Mouse (Mus musculus): ENCODE results near the gene Entr1. TPM values are rescaled to one million over a fixed set of nuclear protein-coding genes. Genes with fewer than 3 reads are reported as not detected.

Entr1 gene
- polyA plus RNA-seq, 1 experiment from 2014 or later, result 125 TPM

- H3K9ac ChIP-seq (replicated peaks; ENCODE audit: low read length), result no peak overlapping the region
- peaks cover 48% of the 10 kb centered on the region for H3K36me3 ChIP-seq (ENCODE audit: insufficient read depth, low read length)
- no peak for ATAC-seq (ENCODE audit: low FRiP score, low TSS enrichment)
Observed at GRCm38 (mm10) chr2:26363481-26363880, 25.6 kb downstream of the Entr1 start.

GRCm38 (mm10) chr2:26362991-26363390 is 26.1 kb downstream of the Entr1 start:
- Histone ChIP-seq H3K9ac (replicated peaks; ENCODE audit: low read length) (no peak overlapping the region), H3K9me3 (ENCODE audit: low read length) (no peaks in the 10 kb centered on the region), H3K4me1 (ENCODE audit: insufficient read depth, low read length) (no peaks in the 10 kb centered on the region), H3K27ac (ENCODE audit: low read length) (no peak overlapping the region), H3K4me3 (ENCODE audit: low read length) (no peak overlapping the region), H3K36me3 (ENCODE audit: insufficient read depth, low read length) (peaks cover 44% of the 10 kb centered on the region), H3K4me2 (replicated peaks; ENCODE audit: low read depth, low read length) (no peak overlapping the region), H3K27me3 (ENCODE audit: insufficient read depth, low read length) (no peaks in the 10 kb centered on the region)
- no peak for ATAC-seq (ENCODE audit: low FRiP score, low TSS enrichment)
- 88% methylated on average over 5 of the region's 5 CpGs for WGBS

More at GRCm38 (mm10) chr2:26363481-26363880, 25.6 kb downstream of the Entr1 start:
- H3K9me3 ChIP-seq (ENCODE audit: low read length), result no peaks in the 10 kb centered on the region
- WGBS, result 80% methylated on average over 5 of the region's 5 CpGs
- H3K4me1 ChIP-seq (ENCODE audit: insufficient read depth, low read length), result no peaks in the 10 kb centered on the region
- H3K4me2 ChIP-seq (replicated peaks; ENCODE audit: low read depth, low read length), result no peak overlapping the region
- H3K4me3 ChIP-seq (ENCODE audit: low read length), result no peak overlapping the region
- no peak overlapping the region for H3K27ac ChIP-seq (ENCODE audit: low read length)
- no peaks in the 10 kb centered on the region for H3K27me3 ChIP-seq (ENCODE audit: insufficient read depth, low read length)

GRCm38 (mm10) chr2:26360772-26361171 is 28.3 kb downstream of the Entr1 start, which contains the start of gene Card9:
Gene Card9, minus strand, starts transcription at chr2:26360918.
- peaks cover 4% of the 10 kb centered on the region; the same call in 1 of the 2 replicates for H3K4me1 ChIP-seq (ENCODE audit: insufficient read depth, low read length)
- no peak within 1 kb of the TSS for H3K4me3 ChIP-seq (ENCODE audit: low read length)
- no peak within 1 kb of the TSS for H3K4me2 ChIP-seq (replicated peaks; ENCODE audit: low read depth, low read length)
- no peak within 1 kb of the TSS for H3K27ac ChIP-seq (ENCODE audit: low read length)
- WGBS, result 43% methylated on average over 3 of the region's 3 CpGs
- H3K27me3 ChIP-seq (ENCODE audit: insufficient read depth, low read length), result no peaks in the 10 kb centered on the region
- peaks cover 23% of the 10 kb centered on the region; the same call in 1 of the 2 replicates for H3K36me3 ChIP-seq (ENCODE audit: insufficient read depth, low read length)
- H3K9ac ChIP-seq (replicated peaks; ENCODE audit: low read length), result no peak within 1 kb of the TSS; the same call in 1 of the 2 replicates
- H3K9me3 ChIP-seq (ENCODE audit: low read length), result no peaks in the 10 kb centered on the region
- no peak for ATAC-seq (ENCODE audit: low FRiP score, low TSS enrichment)

- Histone ChIP-seq H3K4me3 (ENCODE audit: low read length) (no peak overlapping the region), H3K27ac (ENCODE audit: low read length) (no peak overlapping the region), H3K4me1 (ENCODE audit: insufficient read depth, low read length) (peaks cover 4% of the 10 kb centered on the region; the same call in 1 of the 2 replicates), H3K36me3 (ENCODE audit: insufficient read depth, low read length) (peaks cover 16% of the 10 kb centered on the region; the same call in 1 of the 2 replicates), H3K27me3 (ENCODE audit: insufficient read depth, low read length) (no peaks in the 10 kb centered on the region), H3K9ac (replicated peaks; ENCODE audit: low read length) (no peak overlapping the region), H3K9me3 (ENCODE audit: low read length) (no peaks in the 10 kb centered on the region), H3K4me2 (replicated peaks; ENCODE audit: low read depth, low read length) (no peak overlapping the region)
- 83% methylated on average over 6 of the region's 6 CpGs for WGBS
- no peak for ATAC-seq (ENCODE audit: low FRiP score, low TSS enrichment)
Observed at GRCm38 (mm10) chr2:26359983-26360382, 29.1 kb downstream of the Entr1 start.

- ATAC-seq (ENCODE audit: low FRiP score, low TSS enrichment), result no peak; the same call in 1 of the 2 replicates
Observed at GRCm38 (mm10) chr2:26358667-26359320, 30.3 kb downstream of the Entr1 start.

GRCm38 (mm10) chr2:26357484-26357883 is 31.6 kb downstream of the Entr1 start:
- no peaks in the 10 kb centered on the region for H3K9me3 ChIP-seq (ENCODE audit: low read length)
- H3K4me1 ChIP-seq (ENCODE audit: insufficient read depth, low read length), result peaks cover 8% of the 10 kb centered on the region
- WGBS, result 40% methylated on average over 15 of the region's 15 CpGs
- no peak overlapping the region for H3K4me3 ChIP-seq (ENCODE audit: low read length)
- H3K27me3 ChIP-seq (ENCODE audit: insufficient read depth, low read length), result no peaks in the 10 kb centered on the region
- no peaks in the 10 kb centered on the region for H3K36me3 ChIP-seq (ENCODE audit: insufficient read depth, low read length)
- no peak overlapping the region for H3K27ac ChIP-seq (ENCODE audit: low read length)
- peak; percentile 50 for ATAC-seq (ENCODE audit: low FRiP score, low TSS enrichment)
- H3K4me2 ChIP-seq (replicated peaks; ENCODE audit: low read depth, low read length), result no peak overlapping the region
- H3K9ac ChIP-seq (replicated peaks; ENCODE audit: low read length), result no peak overlapping the region

More at GRCm38 (mm10) chr2:26358667-26359320, 30.3 kb downstream of the Entr1 start:
- Histone ChIP-seq H3K4me3 (ENCODE audit: low read length) (no peak overlapping the region), H3K9ac (replicated peaks; ENCODE audit: low read length) (no peak overlapping the region), H3K4me2 (replicated peaks; ENCODE audit: low read depth, low read length) (no peak overlapping the region), H3K4me1 (ENCODE audit: insufficient read depth, low read length) (peaks cover 4% of the 10 kb centered on the region; the same call in 1 of the 2 replicates), H3K9me3 (ENCODE audit: low read length) (no peaks in the 10 kb centered on the region), H3K36me3 (ENCODE audit: insufficient read depth, low read length) (peaks cover 9% of the 10 kb centered on the region; the same call in 1 of the 2 replicates), H3K27ac (ENCODE audit: low read length) (no peak overlapping the region), H3K27me3 (ENCODE audit: insufficient read depth, low read length) (no peaks in the 10 kb centered on the region)
- 88% methylated on average over 13 of the region's 13 CpGs for WGBS

- WGBS, result 78% methylated on average over 7 of the region's 7 CpGs
- H3K4me3 ChIP-seq (ENCODE audit: low read length), result no peak overlapping the region
- no peak overlapping the region for H3K27ac ChIP-seq (ENCODE audit: low read length)
- peaks cover 10% of the 10 kb centered on the region for H3K4me1 ChIP-seq (ENCODE audit: insufficient read depth, low read length)
- H3K4me2 ChIP-seq (replicated peaks; ENCODE audit: low read depth, low read length), result no peak overlapping the region
- no peak overlapping the region for H3K9ac ChIP-seq (replicated peaks; ENCODE audit: low read length)
- no peaks in the 10 kb centered on the region for H3K9me3 ChIP-seq (ENCODE audit: low read length)
- no peaks in the 10 kb centered on the region for H3K27me3 ChIP-seq (ENCODE audit: insufficient read depth, low read length)
- ATAC-seq (ENCODE audit: low FRiP score, low TSS enrichment), result no peak
- H3K36me3 ChIP-seq (ENCODE audit: insufficient read depth, low read length), result no peaks in the 10 kb centered on the region
Observed at GRCm38 (mm10) chr2:26356678-26357077, 32.4 kb downstream of the Entr1 start.

- no peaks in the 10 kb centered on the region for H3K9me3 ChIP-seq (ENCODE audit: low read length)
- H3K27ac ChIP-seq (ENCODE audit: low read length), result no peak overlapping the region
- WGBS, result 78% methylated on average over 4 of the region's 4 CpGs
- peaks cover 10% of the 10 kb centered on the region for H3K4me1 ChIP-seq (ENCODE audit: insufficient read depth, low read length)
- ATAC-seq (ENCODE audit: low FRiP score, low TSS enrichment), result no peak
- no peaks in the 10 kb centered on the region for H3K27me3 ChIP-seq (ENCODE audit: insufficient read depth, low read length)
- no peak overlapping the region for H3K9ac ChIP-seq (replicated peaks; ENCODE audit: low read length)
- H3K4me3 ChIP-seq (ENCODE audit: low read length), result no peak overlapping the region
- no peaks in the 10 kb centered on the region for H3K36me3 ChIP-seq (ENCODE audit: insufficient read depth, low read length)
- no peak overlapping the region for H3K4me2 ChIP-seq (replicated peaks; ENCODE audit: low read depth, low read length)
Observed at GRCm38 (mm10) chr2:26356231-26356630, 32.9 kb downstream of the Entr1 start.

GRCm38 (mm10) chr2:26354401-26354800 is 34.7 kb downstream of the Entr1 start:
- Histone ChIP-seq H3K36me3 (ENCODE audit: insufficient read depth, low read length) (peaks cover 10% of the 10 kb centered on the region; the same call in 1 of the 2 replicates), H3K27ac (ENCODE audit: low read length) (no peak overlapping the region), H3K4me1 (ENCODE audit: insufficient read depth, low read length) (peaks cover 18% of the 10 kb centered on the region), H3K9me3 (ENCODE audit: low read length) (no peaks in the 10 kb centered on the region), H3K4me2 (replicated peaks; ENCODE audit: low read depth, low read length) (no peak overlapping the region), H3K9ac (replicated peaks; ENCODE audit: low read length) (no peak overlapping the region), H3K4me3 (ENCODE audit: low read length) (no peak overlapping the region), H3K27me3 (ENCODE audit: insufficient read depth, low read length) (no peaks in the 10 kb centered on the region)
- no peak for ATAC-seq (ENCODE audit: low FRiP score, low TSS enrichment)
- WGBS, result 89% methylated on average over 4 of the region's 4 CpGs
